Mouse (Mus musculus) limb, embryonic 13.5 days (tissue): ENCODE data around the gene Xrcc1. TPM values are rescaled to one million over a fixed set of nuclear protein-coding genes. Genes with fewer than 3 reads are reported as not detected.
"Not testable (repeated sequence)": the region's sequence is repeated elsewhere in the genome, so short reads cannot be mapped to it uniquely, and the experiment has no call there.

Experiments used
- ATAC-seq: fragments of 200-750 bp; cut with Nextera tagmentation; 2 replicates; pipeline ENCODE4 v1.8.0; 2017; ENCODE audit warnings: low read depth, moderate number of reproducible peaks, moderate TSS enrichment; ENCODE audit not compliant: low FRiP score
- H3K27ac ChIP-seq: fragments of 300-500 bp; sonication (generic); 2 replicates; pipeline ENCODE4 v1.5.1; 2015; ENCODE audit warnings: inconsistent platforms, mild to moderate bottlenecking, moderate library complexity
- H3K27me3 ChIP-seq: fragments of 300-500 bp; sonication (generic); 2 replicates; pipeline ENCODE4 v1.6.1; 2015; ENCODE audit warnings: mild to moderate bottlenecking, inconsistent platforms
- H3K36me3 ChIP-seq: fragments of 300-500 bp; sonication (generic); 2 replicates; pipeline ENCODE4 v1.6.1; 2015; ENCODE audit warnings: inconsistent platforms, mild to moderate bottlenecking, moderate library complexity
- H3K4me1 ChIP-seq: fragments of 300-500 bp; sonication (generic); 2 replicates; pipeline ENCODE4 v1.6.1; 2015; ENCODE audit warnings: inconsistent platforms
- H3K4me2 ChIP-seq: fragments of 300-500 bp; sonication (generic); replicated peaks from 2 replicates; pipeline ENCODE4 v1.6.1; 2015; ENCODE audit warnings: inconsistent platforms, mild to moderate bottlenecking, moderate library complexity
- H3K4me3 ChIP-seq: fragments of 300-500 bp; sonication (generic); 2 replicates; pipeline ENCODE4 v1.5.1; 2015; ENCODE audit warnings: moderate library complexity, mild to moderate bottlenecking, inconsistent platforms
- H3K9ac ChIP-seq: fragments of 300-500 bp; sonication (generic); 2 replicates; pipeline ENCODE4 v1.6.1; 2015; ENCODE audit warnings: mild to moderate bottlenecking, inconsistent platforms
- H3K9me3 ChIP-seq: fragments of 300-500 bp; sonication (generic); 2 replicates; pipeline ENCODE4 v1.6.1; 2016; ENCODE audit warnings: inconsistent platforms
- WGBS: fragments of 180-500 bp; shearing (Covaris S2); methylation state at CpG from one replicate; pipeline ENCODE4 v1.1.7; 2015; 5-methylcytosine and 5-hydroxymethylcytosine counted together
- polyA plus RNA-seq: library from polyadenylated mRNA; unstranded; fragments of >200 nt; fragmentation: Nextera tagmentation; extraction: Ambion mirVana; gene quantifications from 2 replicates; pipeline ENCODE4 v1.2.1, GENCODE M21; 2015

Gene Xrcc1
- polyA plus RNA-seq, 1 experiment from 2014 or later = 125 TPM

- no peak overlapping the region for H3K9ac ChIP-seq
- peak overlapping the region; percentile 63 for H3K4me2 ChIP-seq
- no peaks in the 10 kb centered on the region for H3K9me3 ChIP-seq
- H3K27me3 ChIP-seq = peaks cover 68% of the 10 kb centered on the region
- peaks cover 23% of the 10 kb centered on the region for H3K4me1 ChIP-seq
- ATAC-seq = no peak
- no peak overlapping the region for H3K27ac ChIP-seq
- 15% methylated on average over 7 of the region's 7 CpGs for WGBS
- H3K36me3 ChIP-seq = peaks cover 13% of the 10 kb centered on the region; the same call in 1 of the 2 replicates
- peak overlapping the region; percentile 42 for H3K4me3 ChIP-seq
Measured at GRCm38 (mm10) chr7:24611709-24612108, 65.6 kb downstream of the Xrcc1 start.

GRCm38 (mm10) chr7:24612308-24612910 is 66.3 kb downstream of the Xrcc1 start:
- no peak overlapping the region for H3K9ac ChIP-seq
- H3K9me3 ChIP-seq = no peaks in the 10 kb centered on the region
- peaks cover 9% of the 10 kb centered on the region; the same call in 1 of the 2 replicates for H3K36me3 ChIP-seq
- H3K27ac ChIP-seq = no peak overlapping the region
- H3K4me1 ChIP-seq = peaks cover 23% of the 10 kb centered on the region
- 3% methylated on average over 27 of the region's 27 CpGs for WGBS
- no peak for ATAC-seq
- peak overlapping the region; percentile 52 for H3K4me2 ChIP-seq
- peaks cover 68% of the 10 kb centered on the region for H3K27me3 ChIP-seq
- H3K4me3 ChIP-seq = peak overlapping the region; percentile 25

- no peak overlapping the region for H3K27ac ChIP-seq
- 79% methylated on average over 13 of the region's 13 CpGs for WGBS
- peaks cover 23% of the 10 kb centered on the region for H3K4me1 ChIP-seq
- H3K9me3 ChIP-seq = no peaks in the 10 kb centered on the region
- H3K9ac ChIP-seq = no peak overlapping the region
- no peak overlapping the region for H3K4me2 ChIP-seq
- H3K36me3 ChIP-seq = no peaks in the 10 kb centered on the region
- ATAC-seq = no peak
- peaks cover 51% of the 10 kb centered on the region for H3K27me3 ChIP-seq
- H3K4me3 ChIP-seq = no peak overlapping the region
Measured at GRCm38 (mm10) chr7:24614816-24615215, 68.7 kb downstream of the Xrcc1 start.

- WGBS = 84% methylated on average over 8 of the region's 8 CpGs
- no peak for ATAC-seq
- Histone ChIP-seq H3K27ac (no peak overlapping the region), H3K9me3 (peaks cover 5% of the 10 kb centered on the region; the same call in 1 of the 2 replicates), H3K4me3 (no peak overlapping the region), H3K27me3 (peaks cover 25% of the 10 kb centered on the region), H3K9ac (no peak overlapping the region), H3K4me1 (peaks cover under 1% of the 10 kb centered on the region), H3K36me3 (peaks cover 5% of the 10 kb centered on the region; the same call in 1 of the 2 replicates), H3K4me2 (no peak overlapping the region)
Measured at GRCm38 (mm10) chr7:24617763-24618162, 71.7 kb downstream of the Xrcc1 start.

- H3K27ac ChIP-seq, H3K36me3 ChIP-seq, ATAC-seq, H3K4me1 ChIP-seq, H3K4me3 ChIP-seq, H3K4me2 ChIP-seq, H3K9me3 ChIP-seq, H3K9ac ChIP-seq: not testable (repeated sequence)
- H3K27me3 ChIP-seq = peaks cover 18% of the 10 kb centered on the region
- WGBS = 90% methylated on average over 8 of the region's 8 CpGs
Measured at GRCm38 (mm10) chr7:24618374-24618773, 72.3 kb downstream of the Xrcc1 start.

- ATAC-seq = no peak
- Histone ChIP-seq H3K27ac (no peak overlapping the region), H3K4me2 (no peak overlapping the region), H3K36me3 (peaks cover 5% of the 10 kb centered on the region; the same call in 1 of the 2 replicates), H3K4me3 (no peak overlapping the region), H3K9ac (no peak overlapping the region), H3K27me3 (peaks cover 7% of the 10 kb centered on the region), H3K9me3 (peaks cover 5% of the 10 kb centered on the region; the same call in 1 of the 2 replicates), H3K4me1 (no peaks in the 10 kb centered on the region)
- WGBS = 55% methylated on average over 13 of the region's 13 CpGs
Measured at GRCm38 (mm10) chr7:24619671-24620397, 73.7 kb downstream of the Xrcc1 start.

- H3K9me3 ChIP-seq = peaks cover 5% of the 10 kb centered on the region; the same call in 1 of the 2 replicates
- no peak overlapping the region for H3K27ac ChIP-seq
- no peak for ATAC-seq
- peaks cover 5% of the 10 kb centered on the region; the same call in 1 of the 2 replicates for H3K36me3 ChIP-seq
- no peak overlapping the region for H3K4me2 ChIP-seq
- no peak overlapping the region for H3K4me3 ChIP-seq
- H3K9ac ChIP-seq = no peak overlapping the region
- 82% methylated on average over 3 of the region's 3 CpGs for WGBS
- 0 out of 2 replicates have a peak, but pooled peaks cover 3% of the 10 kb centered on the region for H3K27me3 ChIP-seq
- H3K4me1 ChIP-seq = no peaks in the 10 kb centered on the region
Measured at GRCm38 (mm10) chr7:24621193-24621592, 75.1 kb downstream of the Xrcc1 start.

- no peak for ATAC-seq
- Histone ChIP-seq H3K4me1 (no peaks in the 10 kb centered on the region), H3K4me2 (no peak overlapping the region), H3K36me3 (peaks cover 5% of the 10 kb centered on the region; the same call in 1 of the 2 replicates), H3K27me3 (peaks cover 6% of the 10 kb centered on the region; the same call in 1 of the 2 replicates), H3K9me3 (peaks cover 5% of the 10 kb centered on the region; the same call in 1 of the 2 replicates), H3K9ac (no peak overlapping the region), H3K4me3 (no peak overlapping the region), H3K27ac (no peak overlapping the region)
- WGBS = 81% methylated on average over 6 of the region's 6 CpGs
Measured at GRCm38 (mm10) chr7:24622967-24623366, 76.9 kb downstream of the Xrcc1 start.

Other genes starting within 250 kb of the Xrcc1 start
- gene Zfp61, start 245.1 kb upstream of the Xrcc1 start, polyA plus RNA-seq = 54.1 and 63.5 TPM in 2 replicates
- gene Zfp94, start 229.6 kb upstream of the Xrcc1 start, polyA plus RNA-seq = 15.0 and 16.0 TPM in 2 replicates
- not detected in 2 replicates for gene Tescl, start 212.4 kb upstream of the Xrcc1 start, polyA plus RNA-seq
- gene Lypd5, start 197.1 kb upstream of the Xrcc1 start, polyA plus RNA-seq = not detected in 2 replicates
- 1.4 and 2.4 TPM in 2 replicates for gene Kcnn4, start 176.0 kb upstream of the Xrcc1 start, polyA plus RNA-seq
- 24.5 and 25.1 TPM in 2 replicates for gene Smg9, start 146.7 kb upstream of the Xrcc1 start, polyA plus RNA-seq
- gene Irgc1, start 94.0 kb upstream of the Xrcc1 start, polyA plus RNA-seq = not detected in 2 replicates
- gene Plaur, start 83.8 kb upstream of the Xrcc1 start, polyA plus RNA-seq = 3.3 and 3.5 TPM in 2 replicates
- 6.3 and 6.5 TPM in 2 replicates for gene Cadm4, start 64.3 kb upstream of the Xrcc1 start, polyA plus RNA-seq
- gene Zfp428, start 39.3 kb upstream of the Xrcc1 start, polyA plus RNA-seq = 64.2 and 68.3 TPM in 2 replicates
- 0.42 and 0.66 TPM in 2 replicates for gene AC161166.1, start 33.8 kb upstream of the Xrcc1 start, polyA plus RNA-seq
- gene Irgq, start 15.6 kb upstream of the Xrcc1 start, polyA plus RNA-seq = 6.8 and 8.1 TPM in 2 replicates
- gene Pinlyp, start 171 bp upstream of the Xrcc1 start, polyA plus RNA-seq = not detected in 2 replicates
- 28.2 TPM in 2 replicates for gene Ethe1, start 41.3 kb downstream of the Xrcc1 start, polyA plus RNA-seq
- 5.9 and 6.2 TPM in 2 replicates for gene Zfp575, start 41.4 kb downstream of the Xrcc1 start, polyA plus RNA-seq
- gene Phldb3, start 64.5 kb downstream of the Xrcc1 start, polyA plus RNA-seq = 0.24 and 0.34 TPM in 2 replicates
- gene Lypd3, start 90.3 kb downstream of the Xrcc1 start, polyA plus RNA-seq = 7.9 and 10.2 TPM in 2 replicates
- gene Tex101, start 130.4 kb downstream of the Xrcc1 start, polyA plus RNA-seq = not detected in 2 replicates
- not detected in 2 replicates for gene BC049730, start 163.0 kb downstream of the Xrcc1 start, polyA plus RNA-seq
- not detected in 2 replicates for gene Gm4763, start 180.6 kb downstream of the Xrcc1 start, polyA plus RNA-seq
- gene Cd177, start 214.0 kb downstream of the Xrcc1 start, polyA plus RNA-seq = not detected in 2 replicates
- 0.39 TPM in 1 of 2 replicates, not detected in the other for gene Ceacam10, start 230.9 kb downstream of the Xrcc1 start, polyA plus RNA-seq